Mouse (Mus musculus) adrenal gland, adult 18-20 months (tissue): ENCODE results near the gene 2310009B15Rik. TPM values are rescaled to one million over a fixed set of nuclear protein-coding genes. Genes with fewer than 3 reads are reported as not detected.

Source experiments
- DNase-seq, 2 experiments: peaks; one replicate each; pipeline ENCODE4 v3.0.0; 2021 to 2022; ENCODE audit warnings: low spot score in 2 of 2
- long read RNA-seq, 2 experiments: library from polyadenylated mRNA; stranded (forward); transcript quantifications; one replicate each; pipeline ENCODE4 v2.0.0; 2021
- total RNA-seq, 2 experiments: library from RNA; stranded (reverse); gene quantifications; 1 replicate in 1 of 2; 2 replicates in 1 of 2; pipeline ENCODE4 v1.2.3; 2021

2310009B15Rik gene
- 10 to 100 TPM; 17.8 to 19.0 TPM for total RNA-seq
- long read RNA-seq, experiment 1, partial matches to known transcripts, result 0 of 4 reads
- long read RNA-seq, experiment 1, other reads (novel, unspliced or antisense), result 1 of 4 reads
- long read RNA-seq, experiment 2, transcript 2310009B15Rik-201 (3 exons, 565 nt), result major isoform, 9 of 19 reads
- long read RNA-seq, experiment 2, partial matches to known transcripts, result 0 of 19 reads
- long read RNA-seq, experiment 2, other reads (novel, unspliced or antisense), result 9 of 19 reads

- peak; percentile 82 to 83 for DNase-seq
These were observed at the start of gene 2310009B15Rik for GRCm38 (mm10) chr1:138856101-138856950. TSS of gene 2310009B15Rik (minus strand) at chr1:138856852.

GRCm38 (mm10) chr1:138906256-138906655, 49.6 kb upstream of the 2310009B15Rik start:
- no peak for DNase-seq

- no peak for DNase-seq
These were observed 48.6 kb upstream of the 2310009B15Rik start for GRCm38 (mm10) chr1:138905092-138905765.

GRCm38 (mm10) chr1:138903894-138904293, 47.2 kb upstream of the 2310009B15Rik start:
- no peak for DNase-seq

- no peak for DNase-seq
These were observed 44.9 kb upstream of the 2310009B15Rik start for GRCm38 (mm10) chr1:138901431-138902117.

- no peak for DNase-seq
These were observed 39.4 kb upstream of the 2310009B15Rik start for GRCm38 (mm10) chr1:138896088-138896487.

GRCm38 (mm10) chr1:138877470-138878254, 21.0 kb upstream of the 2310009B15Rik start:
- no peak for DNase-seq

- DNase-seq, result no peak
These were observed 19.9 kb upstream of the 2310009B15Rik start for GRCm38 (mm10) chr1:138876371-138877045.

- DNase-seq, result no peak
These were observed 5.8 kb downstream of the 2310009B15Rik start for GRCm38 (mm10) chr1:138850823-138851222.

- DNase-seq, result no peak
These were observed 6.5 kb downstream of the 2310009B15Rik start for GRCm38 (mm10) chr1:138850161-138850539.

- DNase-seq, result no peak
These were observed 7.0 kb downstream of the 2310009B15Rik start for GRCm38 (mm10) chr1:138849531-138850160.

- no peak for DNase-seq
These were observed 8.0 kb downstream of the 2310009B15Rik start, which contains the start of gene Lhx9 for GRCm38 (mm10) chr1:138848511-138849109. TSS of gene Lhx9 (minus strand) at chr1:138848577.

GRCm38 (mm10) chr1:138848026-138848425, 8.6 kb downstream of the 2310009B15Rik start:
- DNase-seq, result no peak

GRCm38 (mm10) chr1:138847146-138847545, 9.5 kb downstream of the 2310009B15Rik start:
- DNase-seq, result no peak

GRCm38 (mm10) chr1:138846581-138846980, 10.1 kb downstream of the 2310009B15Rik start:
- no peak for DNase-seq

GRCm38 (mm10) chr1:138846131-138846530, 10.5 kb downstream of the 2310009B15Rik start:
- DNase-seq, result no peak

- DNase-seq, result no peak
These were observed 11.2 kb downstream of the 2310009B15Rik start for GRCm38 (mm10) chr1:138845481-138845880.

GRCm38 (mm10) chr1:138844166-138844565, 12.5 kb downstream of the 2310009B15Rik start:
- no peak for DNase-seq
